In the genomic region with DNA sequence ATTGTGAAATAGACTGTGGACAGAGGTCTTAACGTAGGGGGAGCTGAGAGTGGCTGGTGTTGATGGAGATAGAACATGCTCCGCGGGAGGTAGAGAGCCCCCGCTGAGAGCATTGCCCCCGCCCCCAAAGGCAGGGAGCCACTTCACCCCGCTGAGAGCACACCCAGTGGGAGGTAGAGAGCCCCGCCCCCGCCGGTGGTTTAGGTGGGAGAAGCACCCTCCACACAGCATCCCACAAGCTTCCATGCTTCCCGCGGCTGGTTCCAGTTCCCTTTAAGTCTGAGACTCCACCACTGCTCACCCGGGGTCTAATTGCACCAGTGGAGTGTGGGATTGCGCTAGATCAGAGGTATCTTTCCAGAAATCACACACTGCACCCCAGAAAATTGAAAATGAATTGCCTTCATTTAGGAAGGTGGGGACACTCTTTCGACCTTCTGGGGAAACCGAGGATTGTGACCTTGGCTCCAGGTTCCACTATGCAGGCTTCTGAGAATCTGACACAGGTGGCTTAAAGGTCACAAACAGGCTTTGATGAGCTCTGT, we compare ENCODE assay signal across 23 mouse cellular contexts. TPM values are rescaled to one million over a fixed set of nuclear protein-coding genes. Genes with fewer than 3 reads are reported as not detected.
DNase-seq lines count a peak whose midpoint lies in the region; ATAC-seq and TF ChIP-seq lines count a peak whose summit lies in the region.
"Had no signal": no experiment of that assay in that cellular context is flagged by ENCODE, and none has a peak within 500 bp of the region (broad histone marks: within the 10 kb centered on the region; RNA-seq: fewer than 3 reads in every experiment).

No protein-coding gene starts in this region.

- no peaks in the 10 kb centered on the region for H3K36me3 ChIP-seq in kidney, postnatal 0 days (ENCODE audit: insufficient read depth, low read length)
- H3K36me3 ChIP-seq in kidney, embryonic 16.5 days (ENCODE audit: insufficient read depth, low read length), result no peaks in the 10 kb centered on the region
- H3K36me3 ChIP-seq in liver, embryonic 16.5 days (ENCODE audit: control insufficient read depth, insufficient read depth), result no peaks in the 10 kb centered on the region
- H3K36me3 ChIP-seq: forebrain, embryonic 12.5 days; heart, embryonic 10.5 days; limb, embryonic 13.5 days; midbrain, embryonic 12.5 days; neural tube, embryonic 13.5 days had no signal

- H3K9ac ChIP-seq in kidney, postnatal 0 days (ENCODE audit: low read depth, low read length), result no peak overlapping the region
- no peak overlapping the region for H3K9ac ChIP-seq in kidney, embryonic 16.5 days (replicated peaks; ENCODE audit: low read length)
- no peak overlapping the region for H3K9ac ChIP-seq in liver, embryonic 16.5 days (ENCODE audit: low read depth, low read length)
- H3K9ac ChIP-seq: forebrain, embryonic 12.5 days; hindbrain, embryonic 14.5 days; limb, embryonic 13.5 days; midbrain, embryonic 12.5 days; neural tube, embryonic 13.5 days had no signal

- no peak for TF ChIP-seq CTCF in kidney, postnatal 0 days (IDR thresholded peaks at IDR 0.05; ENCODE audit: low read depth)

- no peak overlapping the region for H3K27ac ChIP-seq in kidney, postnatal 0 days
- H3K27ac ChIP-seq in kidney, embryonic 16.5 days (ENCODE audit: low read length), result no peak overlapping the region
- peak overlapping the region; percentile 57; the same call in 1 of the 2 replicates for H3K27ac ChIP-seq in liver, embryonic 16.5 days (ENCODE audit: low read length)
- H3K27ac ChIP-seq: forebrain, embryonic 12.5 days; heart, embryonic 10.5 days; hindbrain, embryonic 14.5 days; limb, embryonic 13.5 days; midbrain, embryonic 12.5 days; neural tube, embryonic 13.5 days had no signal

- H3K4me3 ChIP-seq in kidney, postnatal 0 days (replicated peaks; ENCODE audit: low read depth, low read length), result no peak overlapping the region
- H3K4me3 ChIP-seq in kidney, embryonic 16.5 days (ENCODE audit: low read length), result no peak overlapping the region
- H3K4me3 ChIP-seq in liver, embryonic 16.5 days (ENCODE audit: low read depth, low read length), result no peak overlapping the region
- H3K4me3 ChIP-seq: forebrain, embryonic 12.5 days; heart, embryonic 10.5 days; limb, embryonic 13.5 days; midbrain, embryonic 12.5 days; neural tube, embryonic 13.5 days had no signal

- H3K4me1 ChIP-seq in kidney, postnatal 0 days (replicated peaks; ENCODE audit: insufficient read depth, low read length), result no peaks in the 10 kb centered on the region
- H3K4me1 ChIP-seq in kidney, embryonic 16.5 days (ENCODE audit: insufficient read depth, low read length), result peaks cover 10% of the 10 kb centered on the region; the same call in 1 of the 2 replicates
- H3K4me1 ChIP-seq in liver, embryonic 16.5 days (ENCODE audit: control insufficient read depth, low read depth, low read length), result peaks cover 3% of the 10 kb centered on the region

- DNase-seq in kidney, postnatal 0 days (ENCODE audit: low spot score), result no peak
- DNase-seq in thymus, postnatal 14 days, result peak; percentile 8
- DNase-seq in thymus, postnatal 10 days (ENCODE audit: low spot score in 2 of 2), result no peak
- no peak for DNase-seq in cerebellum, adult 18-20 months
- DNase-seq in ovary, postnatal 10 days (ENCODE audit: low spot score), result no peak
- no peak for DNase-seq in frontal cortex, postnatal 25 days (ENCODE audit: low spot score in 2 of 2)
- DNase-seq: cerebellum, postnatal 10 days; gastrocnemius, postnatal 36 days; heart, postnatal 10 days; kidney, adult 11 months; kidney, postnatal 25 days; layer of hippocampus, adult 9-11 months; right cerebral cortex, postnatal 14 days had no signal

- 37% methylated on average over 14 of the region's 15 CpGs for WGBS in kidney, postnatal 0 days
- WGBS in kidney, embryonic 16.5 days, result 40% methylated on average over 15 of the region's 15 CpGs
- WGBS in liver, embryonic 16.5 days (ENCODE audit: insufficient replicate concordance), result 16% methylated on average over 15 of the region's 15 CpGs

- H3K27me3 ChIP-seq in kidney, postnatal 0 days (ENCODE audit: insufficient read depth, low read length), result peaks cover 17% of the 10 kb centered on the region; the same call in 1 of the 2 replicates
- peaks cover 37% of the 10 kb centered on the region for H3K27me3 ChIP-seq in kidney, embryonic 16.5 days (ENCODE audit: insufficient read depth, low read length)
- peaks cover 35% of the 10 kb centered on the region for H3K27me3 ChIP-seq in liver, embryonic 16.5 days (ENCODE audit: control insufficient read depth, insufficient read depth, low read depth, low read length)
- H3K27me3 ChIP-seq: CH12.LX, Patski had no signal

- H3K4me2 ChIP-seq in kidney, postnatal 0 days (ENCODE audit: low read length), result peak overlapping the region; percentile 10; the same call in 1 of the 2 replicates
- H3K4me2 ChIP-seq in kidney, embryonic 16.5 days (replicated peaks; ENCODE audit: low read depth, low read length), result no peak overlapping the region
- H3K4me2 ChIP-seq in liver, embryonic 16.5 days (ENCODE audit: low read depth, low read length), result no peak overlapping the region
- H3K4me2 ChIP-seq: forebrain, embryonic 12.5 days; hindbrain, embryonic 14.5 days; limb, embryonic 13.5 days; midbrain, embryonic 12.5 days; neural tube, embryonic 13.5 days had no signal

- no peak for ATAC-seq in kidney, postnatal 0 days (replicated peaks; ENCODE audit: low FRiP score, low read depth)
- ATAC-seq in kidney, embryonic 16.5 days (ENCODE audit: low FRiP score, low TSS enrichment), result no peak
- ATAC-seq in liver, embryonic 16.5 days (ENCODE audit: low read depth), result no peak
- ATAC-seq: Patski had no signal

- H3K9me3 ChIP-seq in kidney, postnatal 0 days (replicated peaks; ENCODE audit: low read length), result no peaks in the 10 kb centered on the region
- H3K9me3 ChIP-seq in kidney, embryonic 16.5 days (ENCODE audit: low read length), result no peaks in the 10 kb centered on the region
- no peaks in the 10 kb centered on the region for H3K9me3 ChIP-seq in liver, embryonic 16.5 days (replicated peaks; ENCODE audit: control insufficient read depth, low read length)
- H3K9me3 ChIP-seq: forebrain, embryonic 12.5 days; heart, embryonic 10.5 days; limb, embryonic 13.5 days; midbrain, embryonic 12.5 days; neural tube, embryonic 13.5 days had no signal

RNA-seq across cellular contexts. Expression of a gene that starts 3.5 kb away (rescaled TPM):
- polyA plus RNA-seq in kidney, postnatal 0 days (2015; fragmentation: Nextera tagmentation; extraction: Ambion mirVana), result 74.0 and 89.3 TPM in 2 replicates
- polyA plus RNA-seq in kidney, embryonic 16.5 days (2015; fragmentation: Nextera tagmentation; extraction: Ambion mirVana), result 104 and 108 TPM in 2 replicates
- polyA plus RNA-seq in liver, embryonic 16.5 days (2015; fragmentation: Nextera tagmentation; extraction: Ambion mirVana), result 22.9 and 26.5 TPM in 2 replicates

RNA-seq across cellular contexts. Expression of a gene that starts 33.4 kb away (rescaled TPM):
- 10.5 and 15.1 TPM in 2 replicates for polyA plus RNA-seq in kidney, postnatal 0 days (2015; fragmentation: Nextera tagmentation; extraction: Ambion mirVana)
- polyA plus RNA-seq in kidney, embryonic 16.5 days (2015; fragmentation: Nextera tagmentation; extraction: Ambion mirVana), result 11.3 and 21.2 TPM in 2 replicates
- 6.8 and 7.2 TPM in 2 replicates for polyA plus RNA-seq in liver, embryonic 16.5 days (2015; fragmentation: Nextera tagmentation; extraction: Ambion mirVana)
